Mouse (Mus musculus): ENCODE data around the gene Agk.

- TF ChIP-seq CTCF (IDR thresholded peaks at IDR 0.05; ENCODE audit: low read depth) = no peak
- no peak for TF ChIP-seq EP300 (IDR thresholded peaks at IDR 0.05; ENCODE audit: low read depth)
Observed at GRCm38 (mm10) chr6:40380181-40380580, 55.2 kb downstream of the Agk start.
